Mouse (Mus musculus): Measurements from ENCODE around the gene Pgam1. TPM values are rescaled to one million over a fixed set of nuclear protein-coding genes. Genes with fewer than 3 reads are reported as not detected.

Pgam1 gene
- 150 TPM for polyA plus RNA-seq (2014; fragmentation: Illumina TruSeq; extraction: RNeasy Lipid Tissue Mini Kit (QIAGEN cat#74804); ENCODE audit: low read depth, low replicate concordance)

DNA sequence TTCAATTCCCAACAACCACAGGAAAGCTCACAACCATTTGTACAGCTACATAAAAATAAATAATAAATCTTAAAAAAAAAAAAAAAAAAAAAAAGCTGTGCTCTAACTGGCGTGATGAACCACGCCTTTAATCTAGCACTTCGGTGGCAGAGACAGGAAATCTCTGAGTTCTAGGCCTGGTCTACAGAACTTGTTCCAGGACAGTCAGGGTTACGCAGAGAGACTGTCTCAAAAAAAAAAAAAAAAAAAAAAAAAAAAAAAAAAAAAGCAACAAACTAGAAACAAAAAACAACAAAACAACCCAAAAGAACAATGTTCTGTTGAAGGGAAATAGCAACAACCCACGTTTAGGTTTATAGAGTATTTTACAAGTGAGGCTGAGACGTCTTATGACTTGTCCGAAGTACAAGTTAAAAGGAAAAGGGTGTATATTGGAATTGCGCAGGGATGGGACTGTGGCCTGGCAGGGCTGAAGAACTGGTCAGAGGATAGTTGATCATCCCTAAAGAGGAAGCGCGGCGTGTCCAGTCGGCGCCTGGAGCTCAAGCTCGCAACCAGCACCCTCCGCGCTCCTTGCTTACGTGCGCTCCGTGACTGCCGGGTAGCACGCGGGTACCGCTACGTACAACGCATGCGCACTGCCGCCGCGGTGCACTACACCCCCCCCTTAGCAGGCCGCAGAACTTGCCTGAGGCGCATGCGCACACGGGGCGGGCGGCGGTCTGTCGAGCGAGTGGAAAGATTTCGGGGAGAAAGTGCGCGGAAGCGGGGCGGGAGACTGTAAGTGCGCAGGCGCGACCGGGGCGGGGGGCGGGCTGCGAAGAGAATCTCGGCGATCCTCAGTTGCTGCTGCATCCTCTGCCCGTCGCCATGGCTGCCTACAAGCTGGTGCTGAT lies at the start of gene Pgam1:
Gene Pgam1, plus strand, starts transcription at position 746 of the 896 bp plus-strand sequence.

DNA sequence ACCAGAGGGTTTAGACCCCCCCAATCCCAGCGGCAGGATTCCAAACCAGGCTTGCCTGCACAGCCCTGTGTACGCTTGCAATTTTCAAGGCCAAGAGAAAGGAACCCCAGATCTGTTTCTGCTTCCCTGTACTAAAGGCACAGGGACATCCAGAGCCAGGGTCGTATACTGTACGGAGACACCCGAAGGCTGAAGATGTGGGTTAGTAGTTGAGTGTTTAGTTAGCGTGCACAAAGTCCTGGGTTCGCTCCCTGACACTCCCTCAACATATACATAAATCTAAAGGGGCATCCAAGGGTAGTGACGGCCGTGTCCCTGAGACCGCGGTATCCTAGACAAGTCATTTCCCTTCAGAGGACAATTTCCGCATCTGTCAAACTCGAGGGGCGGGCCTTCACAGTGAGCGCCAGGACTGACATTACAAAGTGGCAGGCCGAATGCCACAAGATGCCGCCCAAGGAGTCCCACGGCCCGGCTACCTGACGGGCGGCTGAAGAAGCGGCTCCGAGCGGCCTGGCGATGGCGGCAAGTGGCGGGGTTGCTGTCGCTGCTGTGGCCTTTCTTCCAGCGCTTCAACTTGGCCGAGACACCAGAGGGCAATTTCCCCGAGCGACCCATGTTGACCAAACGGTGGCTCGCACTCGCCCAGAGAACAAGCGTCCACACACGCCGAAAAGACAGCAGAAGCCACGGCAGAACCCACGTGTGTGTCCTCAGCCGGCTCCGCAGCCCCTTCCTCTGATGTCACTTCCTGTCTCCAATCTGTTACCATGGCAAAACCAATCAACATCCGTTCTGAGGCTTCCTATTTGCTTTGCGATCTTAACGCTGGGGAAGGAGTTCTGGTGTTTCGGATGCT lies 16.0 kb upstream of the Pgam1 start, which contains the start of gene Rrp12:
Gene Rrp12, minus strand, starts transcription at position 714 of the 859 bp plus-strand sequence.

DNA sequence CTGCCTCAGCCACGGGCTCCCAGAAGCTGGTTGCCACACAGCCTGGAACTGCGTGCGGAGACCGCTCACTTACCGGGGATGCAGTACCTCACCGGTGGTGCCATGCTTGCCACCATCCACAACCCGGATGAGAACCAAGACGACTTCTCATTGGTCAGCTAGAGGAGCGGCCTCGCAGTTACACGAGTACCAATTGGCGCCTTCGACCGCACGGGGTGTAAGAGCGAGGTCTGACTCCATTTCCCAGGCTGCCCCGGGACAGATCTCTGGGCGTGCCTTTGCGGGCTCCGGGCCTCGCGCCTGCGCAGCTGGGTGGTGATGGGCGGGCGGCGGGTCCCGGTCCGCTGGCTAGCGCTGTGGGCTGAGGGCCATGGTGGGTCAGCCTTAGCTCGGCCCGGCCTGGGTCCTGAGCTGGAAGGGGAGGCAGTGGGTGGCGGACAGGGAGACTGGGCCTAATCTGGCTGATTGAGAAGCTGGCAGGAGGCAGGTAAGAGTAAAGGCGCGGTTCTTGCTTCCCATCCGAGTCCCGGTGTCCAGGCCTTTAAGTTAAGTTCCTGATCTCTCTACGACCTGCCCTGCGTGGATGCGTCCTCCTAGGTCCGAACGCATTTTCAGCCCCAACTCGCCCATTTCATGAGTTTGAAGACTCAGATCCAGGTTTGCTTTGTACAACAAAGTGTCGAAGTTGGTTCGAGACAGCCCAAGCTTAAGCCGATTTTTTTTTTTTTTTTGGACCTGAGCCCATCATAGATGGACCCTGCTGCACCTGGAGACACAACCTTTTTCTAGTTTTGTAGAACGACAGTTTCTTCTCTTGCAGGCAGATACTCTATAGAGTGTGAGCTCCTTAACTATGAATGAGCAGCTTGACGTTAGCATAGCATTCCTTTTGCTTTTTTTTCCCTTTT lies 21.7 kb downstream of the Pgam1 start, which contains the start of the genes Exosc1 and Zdhhc16:
Gene Exosc1, minus strand, starts transcription at position 245 of the 908 bp plus-strand sequence.
Gene Zdhhc16, plus strand, starts transcription at position 302 of the 908 bp plus-strand sequence.

Other genes starting within 250 kb of the Pgam1 start
- not detected for gene Slit1, start 168.3 kb upstream of the Pgam1 start, polyA plus RNA-seq (2014; fragmentation: Illumina TruSeq; extraction: RNeasy Lipid Tissue Mini Kit (QIAGEN cat#74804); ENCODE audit: low read depth, low replicate concordance)
- 1.5 TPM for gene Arhgap19, start 109.9 kb upstream of the Pgam1 start, polyA plus RNA-seq (2014; fragmentation: Illumina TruSeq; extraction: RNeasy Lipid Tissue Mini Kit (QIAGEN cat#74804); ENCODE audit: low read depth, low replicate concordance)
- gene Frat1, start 82.0 kb upstream of the Pgam1 start, polyA plus RNA-seq (2014; fragmentation: Illumina TruSeq; extraction: RNeasy Lipid Tissue Mini Kit (QIAGEN cat#74804); ENCODE audit: low read depth, low replicate concordance), result 1.6 TPM
- gene Frat2, start 63.8 kb upstream of the Pgam1 start, polyA plus RNA-seq (2014; fragmentation: Illumina TruSeq; extraction: RNeasy Lipid Tissue Mini Kit (QIAGEN cat#74804); ENCODE audit: low read depth, low replicate concordance), result 1.5 TPM
- gene Rrp12, start 15.8 kb upstream of the Pgam1 start, polyA plus RNA-seq (2014; fragmentation: Illumina TruSeq; extraction: RNeasy Lipid Tissue Mini Kit (QIAGEN cat#74804); ENCODE audit: low read depth, low replicate concordance), result 0.29 TPM
- 15.5 TPM for gene Exosc1, start 21.5 kb downstream of the Pgam1 start, polyA plus RNA-seq (2014; fragmentation: Illumina TruSeq; extraction: RNeasy Lipid Tissue Mini Kit (QIAGEN cat#74804); ENCODE audit: low read depth, low replicate concordance)
- 15.2 TPM for gene Zdhhc16, start 21.6 kb downstream of the Pgam1 start, polyA plus RNA-seq (2014; fragmentation: Illumina TruSeq; extraction: RNeasy Lipid Tissue Mini Kit (QIAGEN cat#74804); ENCODE audit: low read depth, low replicate concordance)
- 7.8 TPM for gene Mms19, start 69.2 kb downstream of the Pgam1 start, polyA plus RNA-seq (2014; fragmentation: Illumina TruSeq; extraction: RNeasy Lipid Tissue Mini Kit (QIAGEN cat#74804); ENCODE audit: low read depth, low replicate concordance)
- not detected for gene Ubtd1, start 69.8 kb downstream of the Pgam1 start, polyA plus RNA-seq (2014; fragmentation: Illumina TruSeq; extraction: RNeasy Lipid Tissue Mini Kit (QIAGEN cat#74804); ENCODE audit: low read depth, low replicate concordance)
- not detected for gene Ankrd2, start 124.1 kb downstream of the Pgam1 start, polyA plus RNA-seq (2014; fragmentation: Illumina TruSeq; extraction: RNeasy Lipid Tissue Mini Kit (QIAGEN cat#74804); ENCODE audit: low read depth, low replicate concordance)
- 65.6 TPM for gene Hoga1, start 133.7 kb downstream of the Pgam1 start, polyA plus RNA-seq (2014; fragmentation: Illumina TruSeq; extraction: RNeasy Lipid Tissue Mini Kit (QIAGEN cat#74804); ENCODE audit: low read depth, low replicate concordance)
- gene 4933411K16Rik, start 140.3 kb downstream of the Pgam1 start, polyA plus RNA-seq (2014; fragmentation: Illumina TruSeq; extraction: RNeasy Lipid Tissue Mini Kit (QIAGEN cat#74804); ENCODE audit: low read depth, low replicate concordance), result 0.66 TPM
- gene Morn4, start 174.4 kb downstream of the Pgam1 start, polyA plus RNA-seq (2014; fragmentation: Illumina TruSeq; extraction: RNeasy Lipid Tissue Mini Kit (QIAGEN cat#74804); ENCODE audit: low read depth, low replicate concordance), result not detected
- 10.1 TPM for gene Pi4k2a, start 178.5 kb downstream of the Pgam1 start, polyA plus RNA-seq (2014; fragmentation: Illumina TruSeq; extraction: RNeasy Lipid Tissue Mini Kit (QIAGEN cat#74804); ENCODE audit: low read depth, low replicate concordance)
- gene Avpi1, start 217.1 kb downstream of the Pgam1 start, polyA plus RNA-seq (2014; fragmentation: Illumina TruSeq; extraction: RNeasy Lipid Tissue Mini Kit (QIAGEN cat#74804); ENCODE audit: low read depth, low replicate concordance), result 5.4 TPM
- gene Marveld1, start 235.5 kb downstream of the Pgam1 start, polyA plus RNA-seq (2014; fragmentation: Illumina TruSeq; extraction: RNeasy Lipid Tissue Mini Kit (QIAGEN cat#74804); ENCODE audit: low read depth, low replicate concordance), result 7.2 TPM